In genomic region chr6:55014184-55014583, GRCm38 (mm10) we compare ENCODE assay signal across 15 mouse cellular contexts.
"Had no signal": no experiment of that assay in that cellular context is flagged by ENCODE, and none has a peak within 500 bp of the region (broad histone marks: within the 10 kb centered on the region; RNA-seq: fewer than 3 reads in every experiment).

No protein-coding gene starts in this region.

- H3K9ac ChIP-seq: neural tube, embryonic 15.5 days; stomach, embryonic 15.5 days had no signal

- H3K36me3 ChIP-seq: neural tube, embryonic 15.5 days; stomach, embryonic 15.5 days had no signal

- H3K27me3 ChIP-seq: stomach, embryonic 15.5 days had no signal

- H3K4me3 ChIP-seq: neural tube, embryonic 15.5 days; stomach, embryonic 15.5 days had no signal

- H3K27ac ChIP-seq: neural tube, embryonic 15.5 days; stomach, embryonic 15.5 days; stomach, postnatal 0 days had no signal

- H3K9me3 ChIP-seq: neural tube, embryonic 15.5 days; stomach, embryonic 15.5 days had no signal

- DNase-seq: retina, postnatal 1 day; right cerebral cortex, adult 18-20 months; right cerebral cortex, postnatal 14 days; right cerebral cortex, postnatal 25 days; right cerebral cortex, postnatal 4 days; spleen, adult 18-20 months; thymus, adult 18-20 months; thymus, adult 2 months; thymus, postnatal 14 days; thymus, postnatal 25 days; thymus, postnatal 36 days; thymus, postnatal 4 days had no signal

- H3K4me2 ChIP-seq: neural tube, embryonic 15.5 days; stomach, embryonic 15.5 days had no signal
